Mouse (Mus musculus): ENCODE measurements around the gene Smpd2.
"Not testable (repeated sequence)": the region's sequence is repeated elsewhere in the genome, so short reads cannot be mapped to it uniquely, and the experiment has no call there.

Gene Smpd2

GRCm38 (mm10) chr10:41489708-41490517 is at the start of gene Smpd2, which contains the start of gene Ppil6:
Gene Smpd2, minus strand, starts transcription at chr10:41490369.
Gene Ppil6, plus strand, starts transcription at chr10:41490439.
- DNase-seq (ENCODE audit: extremely low read depth, low read depth): no peak

- no peak for DNase-seq (ENCODE audit: extremely low read depth, low read depth)
Measured at GRCm38 (mm10) chr10:41538986-41539385, 48.8 kb upstream of the Smpd2 start.

DNA sequence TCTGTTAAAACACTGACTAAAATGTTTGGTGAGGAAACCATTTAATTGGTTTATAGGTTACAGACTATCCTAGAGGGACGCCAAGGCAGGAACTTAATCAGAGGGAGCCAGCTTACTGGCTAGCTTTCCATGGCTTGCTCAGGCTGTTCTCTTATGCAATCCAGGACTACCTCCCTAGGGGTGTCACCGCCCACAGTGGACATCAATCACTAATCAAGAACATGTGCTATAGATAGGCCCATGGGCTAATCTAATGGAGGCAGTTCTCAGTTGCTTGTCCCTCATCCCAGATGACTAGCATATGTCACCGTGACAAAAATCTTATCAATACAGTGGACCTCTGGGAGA is 47.8 kb upstream of the Smpd2 start:
- no peak for DNase-seq (ENCODE audit: extremely low read depth, low read depth)

DNA sequence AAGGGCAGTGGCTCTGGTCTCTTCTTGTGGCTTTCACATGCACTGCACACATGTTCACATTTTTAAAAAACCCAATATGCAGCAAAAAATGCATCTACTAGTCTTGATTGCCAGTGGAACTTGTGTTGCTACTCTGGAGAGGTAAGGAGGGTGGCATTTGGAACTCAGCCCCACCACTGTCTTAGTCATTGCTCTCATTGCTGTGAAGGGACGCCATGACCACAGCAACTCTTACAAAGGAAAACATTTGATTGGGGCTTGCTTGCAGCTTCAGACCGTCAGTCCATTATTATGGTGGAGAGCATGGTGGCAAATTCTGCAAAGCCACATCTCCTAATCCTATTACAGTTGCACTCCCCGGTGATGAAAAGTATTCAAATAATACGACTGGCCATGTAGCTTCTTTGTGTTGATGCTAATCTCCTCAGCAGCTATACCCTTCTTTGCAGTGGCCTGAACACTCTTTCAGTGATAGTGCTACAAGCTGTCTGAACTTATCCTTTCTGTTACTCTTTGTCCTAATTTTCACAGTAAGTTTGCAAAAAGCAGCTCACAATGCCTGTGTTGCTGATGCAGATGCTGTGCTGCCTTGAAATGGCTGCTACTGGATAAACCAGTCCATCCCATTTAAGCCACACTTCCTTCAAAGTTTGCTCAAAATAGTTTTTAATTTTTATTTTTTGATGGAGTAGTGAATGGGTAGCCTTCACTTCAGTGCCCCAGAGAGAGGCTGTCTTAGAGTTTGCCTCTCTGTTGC is 47.2 kb upstream of the Smpd2 start:
- DNase-seq (ENCODE audit: extremely low read depth, low read depth): no peak

DNA sequence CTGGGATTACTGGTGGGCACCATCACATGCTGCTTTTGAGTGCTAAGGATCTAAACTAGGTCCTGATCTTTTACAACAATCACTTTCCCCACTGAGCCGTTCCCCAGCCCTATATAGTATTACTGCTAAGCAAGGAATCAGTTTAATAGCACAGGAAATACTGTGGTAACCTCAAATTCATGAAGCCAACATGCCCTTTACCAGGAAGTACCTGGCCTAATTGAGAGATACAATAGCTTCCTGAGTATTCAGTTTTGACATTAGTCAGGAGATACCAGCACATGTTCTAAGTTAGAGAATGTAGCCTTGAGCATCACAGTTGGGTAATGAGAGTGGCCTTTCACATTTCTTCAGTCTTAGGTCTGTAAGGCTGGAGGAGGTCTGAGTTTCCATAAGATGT is 46.5 kb upstream of the Smpd2 start:
- no peak for DNase-seq (ENCODE audit: extremely low read depth, low read depth)

GRCm38 (mm10) chr10:41535991-41536390 is 45.8 kb upstream of the Smpd2 start:
- DNase-seq (ENCODE audit: extremely low read depth, low read depth): no peak

GRCm38 (mm10) chr10:41529972-41530371 is 39.8 kb upstream of the Smpd2 start:
- no peak for DNase-seq (ENCODE audit: extremely low read depth, low read depth)

GRCm38 (mm10) chr10:41525696-41526095 is 35.5 kb upstream of the Smpd2 start:
- no peak for DNase-seq (ENCODE audit: extremely low read depth, low read depth)

DNA sequence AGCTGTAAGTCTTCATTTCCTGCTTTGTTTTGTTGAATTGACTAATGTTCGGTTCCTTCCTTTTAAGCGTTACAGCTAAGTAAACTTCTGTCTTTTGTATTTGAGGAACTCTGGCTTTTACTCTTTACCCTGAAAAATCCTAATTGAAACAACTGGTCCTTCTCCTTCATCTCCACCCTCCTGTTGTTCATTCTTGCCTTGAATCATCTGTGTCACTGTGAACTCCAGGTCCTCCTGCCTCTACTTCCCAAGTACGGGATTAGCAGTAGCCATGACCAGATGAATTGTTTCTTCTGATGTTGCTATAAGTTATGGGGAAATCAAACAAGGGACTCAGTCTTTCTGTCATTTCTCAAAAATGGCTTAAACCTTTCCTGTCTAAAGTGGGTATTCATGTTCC is 33.2 kb upstream of the Smpd2 start:
- no peak for DNase-seq (ENCODE audit: extremely low read depth, low read depth)

GRCm38 (mm10) chr10:41520410-41520673 is 30.2 kb upstream of the Smpd2 start:
- no peak for DNase-seq (ENCODE audit: extremely low read depth, low read depth)

DNA sequence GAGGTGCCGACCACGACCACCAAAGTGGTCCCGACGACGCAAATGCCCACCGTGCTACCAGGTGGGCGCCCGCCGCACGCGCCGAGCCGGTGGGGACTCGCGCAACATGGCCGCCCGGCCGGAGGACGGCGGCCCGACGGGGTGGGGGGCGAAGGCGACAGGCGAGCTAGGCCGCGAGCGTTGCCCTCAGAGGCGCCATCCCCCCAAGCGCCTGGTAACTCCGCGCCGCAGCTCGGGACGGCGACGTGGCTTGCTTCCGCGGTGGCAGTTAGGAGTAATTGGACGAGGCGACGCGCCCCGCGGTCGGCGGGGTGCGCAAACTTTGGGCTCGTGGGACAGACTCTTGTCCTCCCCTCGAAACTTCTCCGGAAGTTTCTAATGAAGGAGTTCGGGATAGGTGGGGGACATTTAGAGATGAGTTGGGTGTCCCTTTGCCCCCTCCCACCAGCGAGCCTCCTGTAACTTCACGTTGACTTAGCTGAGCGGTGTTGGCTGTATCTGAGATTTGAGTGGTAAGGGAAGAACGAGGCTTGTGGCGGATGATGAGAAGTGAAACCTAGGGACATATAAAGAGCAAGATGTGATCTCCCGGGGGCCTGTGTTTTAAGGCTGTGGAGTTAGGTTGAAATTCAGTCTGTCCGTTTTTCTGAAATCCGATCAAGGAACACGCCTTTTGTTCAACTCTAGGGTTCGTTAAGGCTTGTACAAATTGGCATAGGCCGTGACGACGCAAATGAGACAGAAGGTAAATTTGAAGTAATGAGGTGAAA is 29.7 kb upstream of the Smpd2 start:
- DNase-seq (ENCODE audit: extremely low read depth, low read depth): no peak

- peak; percentile 57 for DNase-seq (ENCODE audit: extremely low read depth, low read depth)
Measured at GRCm38 (mm10) chr10:41518981-41519618, 28.9 kb upstream of the Smpd2 start, which contains the start of gene Cd164. Gene Cd164, plus strand, starts transcription at chr10:41519414.

DNA sequence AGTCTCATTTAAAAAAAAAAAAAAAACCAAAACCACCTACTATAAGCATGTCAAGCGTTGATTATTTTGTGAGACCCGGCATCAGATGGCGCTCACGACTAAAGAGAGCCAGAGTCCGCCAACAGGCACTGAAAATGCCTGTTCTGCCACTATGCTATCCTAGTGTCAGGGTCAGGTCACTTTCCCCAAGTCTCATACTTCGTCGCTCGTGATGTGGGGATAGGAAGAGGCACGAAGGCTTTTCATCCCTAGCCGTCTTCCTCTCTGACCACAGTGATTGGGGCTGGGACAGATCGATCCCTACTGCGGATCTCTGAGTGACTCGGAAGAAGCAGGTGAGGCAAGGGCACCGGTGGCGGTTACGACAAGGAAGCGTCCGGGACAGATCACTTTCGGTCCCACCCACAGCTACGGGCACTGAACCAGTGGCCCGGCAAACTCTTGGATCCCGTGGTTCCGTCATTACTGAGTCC is 28.4 kb upstream of the Smpd2 start:
- DNase-seq (ENCODE audit: extremely low read depth, low read depth): peak; percentile 65

DNA sequence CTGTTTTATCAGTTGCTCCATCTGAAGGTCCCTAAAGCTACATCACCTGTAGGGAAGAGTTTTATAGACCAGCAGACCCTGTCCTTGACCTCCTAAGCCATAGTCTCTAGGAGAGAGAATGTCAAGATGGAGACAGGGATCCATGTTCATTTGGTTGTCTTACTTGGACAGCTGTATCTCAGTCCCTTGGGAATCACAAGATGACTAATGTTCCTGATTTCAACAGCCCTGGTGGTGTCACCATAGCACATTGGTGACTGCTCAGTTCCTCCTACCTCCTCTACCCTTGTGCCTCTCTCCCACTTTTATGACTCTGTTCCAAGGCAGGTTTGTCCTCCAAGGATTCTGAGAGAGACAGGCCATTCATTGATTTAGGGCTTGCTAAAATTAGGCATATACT is 24.8 kb upstream of the Smpd2 start:
- no peak for DNase-seq (ENCODE audit: extremely low read depth, low read depth)

GRCm38 (mm10) chr10:41514301-41514700 is 24.1 kb upstream of the Smpd2 start:
- no peak for DNase-seq (ENCODE audit: extremely low read depth, low read depth)

- DNase-seq (ENCODE audit: extremely low read depth, low read depth): no peak
Measured at GRCm38 (mm10) chr10:41509160-41509559, 19.0 kb upstream of the Smpd2 start.

DNA sequence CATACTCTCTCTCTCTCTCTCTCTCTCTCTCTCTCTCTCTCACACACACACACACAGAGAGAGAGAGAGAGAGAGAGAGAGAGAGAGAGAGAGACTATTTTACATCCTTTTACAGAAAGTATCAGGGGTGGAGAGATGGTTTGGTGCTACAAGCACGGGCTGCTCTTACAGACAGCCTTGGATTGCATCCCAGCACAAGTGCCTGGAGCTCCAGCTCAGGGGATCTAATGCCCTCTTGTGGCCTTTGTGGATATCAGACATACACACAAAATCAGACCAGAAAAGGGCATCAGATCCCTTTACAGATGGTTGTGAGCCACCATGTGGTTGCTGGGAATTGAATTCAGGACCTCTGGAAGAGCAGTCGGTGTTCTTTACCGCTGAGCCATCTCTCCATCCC is 15.3 kb upstream of the Smpd2 start:
- DNase-seq (ENCODE audit: extremely low read depth, low read depth): not testable (repeated sequence)

GRCm38 (mm10) chr10:41504996-41505395 is 14.8 kb upstream of the Smpd2 start:
- DNase-seq (ENCODE audit: extremely low read depth, low read depth): no peak

GRCm38 (mm10) chr10:41500941-41501340 is 10.8 kb upstream of the Smpd2 start:
- no peak for DNase-seq (ENCODE audit: extremely low read depth, low read depth)

DNA sequence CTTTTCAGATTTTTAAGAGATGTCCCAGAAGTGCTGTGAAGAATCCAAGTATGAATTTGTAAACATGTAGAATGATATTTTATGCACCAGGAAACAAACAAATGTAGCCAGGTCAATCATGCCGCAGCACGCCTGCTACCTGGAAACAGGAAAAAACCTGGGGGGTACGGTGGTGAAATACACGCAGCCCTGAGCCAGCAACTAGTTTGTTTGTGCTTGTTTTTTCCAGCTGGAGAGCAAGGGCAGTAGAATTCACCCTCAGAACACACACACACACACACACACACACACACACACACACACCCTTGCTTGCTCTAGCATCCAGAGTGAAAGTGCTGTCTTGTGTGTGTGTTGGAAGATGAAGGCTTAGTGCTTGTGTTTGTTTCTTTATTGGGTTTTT is 942 bp upstream of the Smpd2 start:
- DNase-seq (ENCODE audit: extremely low read depth, low read depth): no peak

- no peak for DNase-seq (ENCODE audit: extremely low read depth, low read depth)
Measured at GRCm38 (mm10) chr10:41490518-41490873, 327 bp upstream of the Smpd2 start.

DNA sequence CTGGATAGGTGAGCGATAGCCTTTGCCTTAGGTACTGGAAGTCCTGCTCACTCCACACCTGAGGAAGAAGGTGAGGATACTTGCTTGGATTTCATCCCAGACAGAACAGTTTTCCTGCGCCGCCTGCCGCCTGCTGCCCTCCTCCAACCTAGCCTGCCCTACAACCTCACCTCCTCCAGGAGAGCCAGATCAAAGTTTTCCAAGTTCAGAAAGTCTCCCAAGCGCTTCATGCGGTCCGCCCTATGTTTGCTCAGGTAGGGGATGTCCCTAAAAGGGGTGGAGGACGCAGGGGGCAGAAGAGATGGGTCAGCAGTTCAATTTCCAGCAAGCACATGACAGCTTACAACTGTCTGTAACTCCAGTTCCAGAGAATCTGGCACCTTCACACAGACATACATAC is 875 bp downstream of the Smpd2 start:
- no peak for DNase-seq (ENCODE audit: extremely low read depth, low read depth)

All from MEL-GATA-1-ER (cell line).